Mouse (Mus musculus): ENCODE measurements around the gene Tspan11. TPM values are rescaled to one million over a fixed set of nuclear protein-coding genes. Genes with fewer than 3 reads are reported as not detected.

Gene Tspan11
- total and polyA plus RNA-seq, 3 experiments, result not detected

DNA sequence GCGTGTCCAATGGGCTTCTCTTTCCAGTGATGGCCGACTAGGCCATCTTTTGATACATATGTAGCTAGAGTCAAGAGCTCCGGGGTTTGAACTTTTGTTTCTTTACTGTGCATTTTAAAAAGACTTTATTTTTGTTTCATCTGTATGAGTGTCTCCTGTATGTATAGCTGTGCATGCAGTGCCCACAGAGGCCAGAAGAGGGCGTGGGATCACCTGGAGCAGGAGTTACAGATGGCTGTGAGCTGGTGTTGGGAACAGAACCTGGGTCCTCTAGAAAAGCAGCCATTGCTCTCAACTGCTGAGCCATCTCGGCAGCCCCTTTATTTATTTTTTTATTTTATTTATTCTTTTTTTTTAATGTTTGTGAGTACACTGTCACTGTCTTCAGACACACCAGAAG lies 109.5 kb downstream of the Tspan11 start:
- TF ChIP-seq USF1 (IDR thresholded peaks at IDR 0.05; ENCODE audit: low read depth, low read length) (no peak), RCOR1 (conservative IDR thresholded peaks at IDR 0.05; ENCODE audit: low read depth, low read length) (no peak), BHLHE40 (IDR thresholded peaks at IDR 0.05; ENCODE audit: low read depth, low read length) (no peak), JUN (IDR thresholded peaks at IDR 0.05; ENCODE audit: insufficient read depth, low read depth, low read length) (no peak), ZMIZ1 (IDR thresholded peaks at IDR 0.05; ENCODE audit: low read depth, low read length) (no peak), MXI1 (IDR thresholded peaks at IDR 0.05; ENCODE audit: low read depth, low read length) (no peak), EP300 (IDR thresholded peaks at IDR 0.05; ENCODE audit: low read length) (no peak), GABPA (IDR thresholded peaks at IDR 0.05; ENCODE audit: insufficient replicate concordance, low read depth, low read length) (no peak), MAX (IDR thresholded peaks at IDR 0.05; ENCODE audit: low read length) (no peak), JUND (conservative IDR thresholded peaks at IDR 0.05; ENCODE audit: low read depth, low read length) (no peak), SMC3 (IDR thresholded peaks at IDR 0.05; ENCODE audit: low read depth, low read length) (no peak)
- Histone ChIP-seq H3K4me3 (replicated peaks in 1 of 3; ENCODE audit: low read depth in 2 of 3, low read length in 2 of 3, poor library complexity in 1 of 3) (no peak overlapping the region), H3K4me2 (ENCODE audit: insufficient read depth, low read depth, poor library complexity, severe bottlenecking) (no peak overlapping the region), H3K27me3 (replicated peaks) (peaks cover 92% of the 10 kb centered on the region), H3K36me3 (replicated peaks in 1 of 2; ENCODE audit: control insufficient read depth in 1 of 2, insufficient read depth in 1 of 2, low read length in 1 of 2) (no peaks in the 10 kb centered on the region), H3K9ac (ENCODE audit: insufficient read depth, low read depth) (no peak overlapping the region), H3K9me3 (replicated peaks; ENCODE audit: low read length) (no peaks in the 10 kb centered on the region), H3K27ac (ENCODE audit: insufficient read depth, low read depth) (no peak overlapping the region), H3K4me1 (ENCODE audit: control insufficient read depth in 1 of 2, insufficient read depth in 2 of 2) (no peaks in the 10 kb centered on the region), H3K79me2 (replicated peaks; ENCODE audit: control insufficient read depth, extremely low read depth, insufficient read depth, poor library complexity, severe bottlenecking) (no peaks in the 10 kb centered on the region)
- dilution Hi-C loops (cut with MboI; ENCODE audit: extremely low pct_ligation_motif_present, extremely low pct_unique_long_range_greater_than_20kb, low sequenced_read_pairs), result no loop called here
- no peak for DNase-seq (ENCODE audit: extremely low read depth)
- in situ Hi-C loops (cut with MboI; ENCODE audit: low pct_ligation_motif_present, low pct_unique_long_range_greater_than_20kb, low sequenced_read_pairs), result no loop called here

- Histone ChIP-seq H3K79me2 (replicated peaks; ENCODE audit: control insufficient read depth, extremely low read depth, insufficient read depth, poor library complexity, severe bottlenecking) (no peaks in the 10 kb centered on the region), H3K9me3 (replicated peaks; ENCODE audit: low read length) (no peaks in the 10 kb centered on the region), H3K36me3 (replicated peaks in 1 of 2; ENCODE audit: control insufficient read depth in 1 of 2, insufficient read depth in 1 of 2, low read length in 1 of 2) (no peaks in the 10 kb centered on the region), H3K27ac (ENCODE audit: insufficient read depth, low read depth) (no peak overlapping the region), H3K27me3 (replicated peaks) (peaks cover 92% of the 10 kb centered on the region), H3K9ac (ENCODE audit: insufficient read depth, low read depth) (no peak overlapping the region), H3K4me3 (replicated peaks in 1 of 3; ENCODE audit: low read depth in 2 of 3, low read length in 2 of 3, poor library complexity in 1 of 3) (no peak overlapping the region), H3K4me1 (ENCODE audit: control insufficient read depth in 1 of 2, insufficient read depth in 2 of 2) (no peaks in the 10 kb centered on the region), H3K4me2 (ENCODE audit: insufficient read depth, low read depth, poor library complexity, severe bottlenecking) (no peak overlapping the region)
- dilution Hi-C loops (cut with MboI; ENCODE audit: extremely low pct_ligation_motif_present, extremely low pct_unique_long_range_greater_than_20kb, low sequenced_read_pairs), result no loop called here
- in situ Hi-C loops (cut with MboI; ENCODE audit: low pct_ligation_motif_present, low pct_unique_long_range_greater_than_20kb, low sequenced_read_pairs), result no loop called here
- no peak for TF ChIP-seq HCFC1 (IDR thresholded peaks at IDR 0.05; ENCODE audit: low read depth, low read length)
- no peak for TF ChIP-seq ZKSCAN1 (IDR thresholded peaks at IDR 0.05; ENCODE audit: borderline replicate concordance, low read depth, low read length)
- no peak for TF ChIP-seq POLR2A (IDR thresholded peaks at IDR 0.05; ENCODE audit: low read depth, low read length)
- no peak for TF ChIP-seq MEF2A (IDR thresholded peaks at IDR 0.05; ENCODE audit: borderline replicate concordance, low read depth, low read length)
- TF ChIP-seq KAT2A (IDR thresholded peaks at IDR 0.05; ENCODE audit: insufficient replicate concordance, low read length), result no peak
- no peak for TF ChIP-seq ZC3H11A (IDR thresholded peaks at IDR 0.05; ENCODE audit: low read depth, low read length)
- no peak for TF ChIP-seq ZMIZ1 (IDR thresholded peaks at IDR 0.05; ENCODE audit: low read depth, low read length)
- TF ChIP-seq CHD2 (IDR thresholded peaks at IDR 0.05; ENCODE audit: low read length), result no peak
- TF ChIP-seq ETS1 (conservative IDR thresholded peaks at IDR 0.05; ENCODE audit: low read depth, low read length), result no peak
- no peak for TF ChIP-seq MAZ (IDR thresholded peaks at IDR 0.05; ENCODE audit: low read depth, low read length)
- TF ChIP-seq MYC (IDR thresholded peaks at IDR 0.05; ENCODE audit: low read depth, low read length), result no peak
- no peak for TF ChIP-seq IRF4 (IDR thresholded peaks at IDR 0.05; ENCODE audit: low read depth, low read length)
- TF ChIP-seq JUN (IDR thresholded peaks at IDR 0.05; ENCODE audit: insufficient read depth, low read depth, low read length), result no peak
- TF ChIP-seq CTCF (conservative IDR thresholded peaks at IDR 0.05 in 1 of 2, IDR thresholded peaks at IDR 0.05 in 1 of 2; ENCODE audit: low read depth in 2 of 2, low read length in 2 of 2), result no peak
- TF ChIP-seq RAD21 (IDR thresholded peaks at IDR 0.05; ENCODE audit: low read depth, low read length), result no peak
- no peak for TF ChIP-seq USF1 (IDR thresholded peaks at IDR 0.05; ENCODE audit: low read depth, low read length)
- no peak for TF ChIP-seq E2F4 (IDR thresholded peaks at IDR 0.05; ENCODE audit: insufficient replicate concordance, low read depth, low read length)
- DNase-seq (ENCODE audit: extremely low read depth), result no peak
Observed at GRCm38 (mm10) chr6:127999118-127999517, 111.7 kb downstream of the Tspan11 start.

Data from CH12.LX (cell line).